Mouse (Mus musculus) forelimb bud, embryonic 11.5 days (tissue): ENCODE data around the gene Iqsec1.

Experiments
- DNase-seq: peaks from one replicate; pipeline ENCODE4 v3.0.0-alpha.2; 2012; ENCODE audit warnings: low read depth, low spot score

Gene Iqsec1

GRCm38 (mm10) chr6:90707143-90707542 lies 281.3 kb downstream of the Iqsec1 start:
- DNase-seq, result no peak

- DNase-seq, result no peak
Measured at GRCm38 (mm10) chr6:90706490-90706889, 282.0 kb downstream of the Iqsec1 start.

DNA sequence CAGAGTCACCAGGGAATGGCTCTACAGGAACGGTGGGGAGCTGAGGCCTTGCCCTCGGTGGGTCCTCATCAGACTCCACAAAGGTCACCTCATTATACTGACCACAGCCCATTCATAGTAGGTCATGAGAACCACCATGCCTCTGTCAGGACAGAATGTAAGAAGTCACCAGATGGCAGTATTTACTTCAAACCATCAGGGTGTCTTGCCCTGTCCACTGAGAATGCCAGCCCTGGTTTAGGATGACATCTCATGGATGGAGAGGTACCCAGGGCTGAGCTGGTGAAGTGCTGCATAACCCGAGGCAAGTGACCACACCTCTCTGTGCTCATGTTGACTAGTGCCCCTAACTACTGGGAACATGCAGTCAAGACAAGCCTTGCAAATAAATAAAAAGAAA lies 282.7 kb downstream of the Iqsec1 start:
- no peak for DNase-seq

DNA sequence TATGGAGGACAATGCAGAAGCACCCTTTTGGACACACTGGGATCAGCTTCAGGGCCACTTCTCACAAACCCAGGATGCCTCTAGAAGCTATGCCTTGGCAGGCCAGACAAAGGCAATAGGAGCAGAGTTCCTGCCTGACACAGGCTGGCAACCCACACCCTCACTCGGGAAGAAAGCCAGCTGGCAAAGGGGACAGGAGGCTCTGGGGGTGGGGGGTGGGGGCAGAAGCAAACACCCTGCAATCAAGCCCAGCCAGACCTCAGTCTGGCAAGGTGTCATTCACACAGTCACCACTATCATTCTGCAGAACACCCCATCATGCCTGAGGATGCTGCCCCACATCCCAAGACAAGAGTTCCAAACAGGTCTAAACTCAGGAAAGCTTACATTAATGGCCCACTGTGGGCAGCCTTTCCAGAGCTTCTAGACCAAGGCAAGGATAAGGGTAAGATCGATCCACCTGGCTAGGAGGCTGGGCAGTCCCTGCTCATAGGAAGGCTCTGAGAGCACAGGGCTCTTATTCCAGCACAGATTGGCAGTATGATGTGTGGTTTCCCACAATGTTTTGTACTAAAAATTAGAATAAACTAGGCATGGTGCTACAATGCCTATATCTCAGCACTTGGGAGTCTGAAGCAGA lies 283.7 kb downstream of the Iqsec1 start:
- no peak for DNase-seq

GRCm38 (mm10) chr6:90703782-90704181 lies 284.7 kb downstream of the Iqsec1 start:
- DNase-seq, result no peak

DNA sequence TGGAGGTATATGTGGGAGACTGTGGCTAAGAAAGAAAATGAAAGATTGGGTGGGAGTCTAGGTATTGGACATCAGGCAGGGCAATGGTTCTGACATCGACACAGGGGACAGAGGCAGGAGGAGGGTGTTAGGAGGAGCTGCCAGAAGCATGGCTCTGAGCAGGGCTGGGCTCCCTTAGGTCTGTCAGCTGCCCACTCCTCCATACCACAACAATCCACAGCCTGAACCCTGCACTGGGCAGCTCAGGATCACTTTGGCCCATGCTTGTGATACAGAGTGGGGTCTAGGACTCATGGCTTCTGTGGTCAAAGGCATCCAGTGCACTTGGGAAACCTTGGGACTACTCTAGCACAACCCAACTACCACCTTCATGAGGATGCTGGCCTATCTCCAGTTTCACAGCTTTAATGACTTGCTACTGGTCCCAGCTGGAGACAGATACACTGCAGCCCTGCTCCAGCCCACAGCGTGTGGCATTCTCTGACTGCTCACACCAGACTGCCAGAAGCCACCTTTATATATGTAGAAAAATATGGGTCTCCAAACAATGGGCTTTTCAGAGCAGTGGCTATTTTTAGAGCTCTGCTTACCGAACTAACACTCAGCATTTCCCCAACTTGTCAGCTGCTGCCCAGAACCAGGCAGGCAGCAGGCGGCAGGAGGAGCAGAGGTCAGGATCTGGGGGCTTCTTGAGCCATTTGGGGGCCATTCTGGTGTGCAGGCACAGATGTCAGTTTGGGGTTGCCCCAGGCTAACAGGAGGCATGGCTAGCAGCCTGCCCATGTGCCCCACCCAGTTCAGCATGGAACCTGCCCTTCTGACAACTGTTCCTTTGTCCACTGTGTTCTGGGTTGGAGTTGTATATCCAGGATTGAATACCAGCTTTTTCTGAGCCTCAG lies 285.4 kb downstream of the Iqsec1 start:
- peak; percentile 45 for DNase-seq

DNA sequence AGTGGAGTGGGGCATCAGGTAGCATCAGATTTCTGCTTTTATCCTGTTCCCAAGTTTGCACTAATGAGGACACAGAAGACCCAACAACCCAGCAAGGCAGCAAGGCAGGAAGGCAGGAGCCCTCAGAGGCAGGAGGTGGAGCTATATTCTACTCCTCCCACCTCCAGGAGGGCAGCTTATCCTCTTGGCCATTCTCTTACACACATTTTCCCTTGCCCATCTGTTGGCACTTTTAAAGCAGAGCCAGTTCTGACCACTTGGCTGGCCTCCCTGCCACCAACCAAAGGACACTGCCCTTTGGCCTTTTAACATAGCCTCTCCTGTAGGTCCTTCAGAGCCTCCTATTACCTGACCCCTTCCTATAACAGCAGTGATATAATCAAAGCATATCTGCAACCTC lies 286.3 kb downstream of the Iqsec1 start:
- no peak for DNase-seq

GRCm38 (mm10) chr6:90701391-90701790 lies 287.1 kb downstream of the Iqsec1 start:
- no peak for DNase-seq

DNA sequence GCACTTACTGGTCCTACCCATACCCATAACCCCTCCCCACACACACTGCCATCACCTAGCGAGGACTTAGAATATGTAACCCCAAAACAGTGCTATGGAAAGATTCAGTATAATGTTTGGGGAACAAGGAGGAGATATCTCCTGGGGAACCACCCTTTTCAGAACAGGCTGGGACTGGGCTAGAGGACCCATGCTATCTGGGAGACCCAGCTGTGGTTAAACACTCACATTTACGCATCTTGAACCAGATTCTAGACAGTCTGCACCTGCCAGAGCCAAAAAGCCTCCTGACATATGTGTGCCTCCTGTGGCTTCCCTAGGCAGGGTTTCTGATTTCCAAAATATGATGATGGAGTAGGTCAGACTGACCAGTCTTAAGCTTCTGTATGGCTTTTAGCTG lies 287.7 kb downstream of the Iqsec1 start:
- DNase-seq, result no peak

DNA sequence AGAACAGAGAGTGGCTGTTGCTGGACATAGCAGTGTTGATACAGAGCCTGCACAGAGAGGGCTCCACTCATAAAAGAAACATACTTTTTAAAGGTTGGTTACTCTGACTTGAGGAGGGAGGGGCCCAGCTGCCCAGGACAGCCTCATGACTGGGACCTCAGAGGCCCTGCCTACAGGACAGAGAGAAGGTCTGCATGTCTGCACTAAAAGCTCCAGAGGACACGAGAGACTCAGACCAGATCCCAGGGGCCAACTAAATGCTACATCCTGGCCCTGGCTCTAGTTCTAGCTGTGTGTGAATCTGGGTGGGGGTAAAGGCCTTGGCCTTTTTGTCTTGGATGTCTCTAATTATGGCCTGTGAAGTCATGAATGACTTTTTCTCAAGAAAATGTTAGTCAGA lies 288.4 kb downstream of the Iqsec1 start:
- DNase-seq, result no peak

DNA sequence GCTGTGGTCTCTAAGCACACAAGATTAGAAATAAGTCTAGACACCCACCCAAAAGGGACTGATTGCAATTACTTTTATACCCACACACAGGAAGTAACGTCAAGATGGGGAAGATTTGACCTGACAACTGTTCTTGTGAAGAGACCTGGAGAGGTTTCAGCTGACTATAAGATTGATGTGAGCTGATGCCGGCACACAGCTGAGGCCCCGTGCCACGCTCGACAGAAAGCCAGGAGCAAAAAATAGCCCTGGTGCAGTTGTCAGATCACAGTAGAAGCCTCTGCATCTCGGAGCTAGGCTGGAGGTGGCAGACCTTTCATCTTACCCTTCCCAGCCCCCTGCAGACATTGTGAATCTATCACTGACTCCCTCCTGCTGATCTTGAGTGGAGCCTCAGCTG lies 289.6 kb downstream of the Iqsec1 start:
- DNase-seq, result no peak

DNA sequence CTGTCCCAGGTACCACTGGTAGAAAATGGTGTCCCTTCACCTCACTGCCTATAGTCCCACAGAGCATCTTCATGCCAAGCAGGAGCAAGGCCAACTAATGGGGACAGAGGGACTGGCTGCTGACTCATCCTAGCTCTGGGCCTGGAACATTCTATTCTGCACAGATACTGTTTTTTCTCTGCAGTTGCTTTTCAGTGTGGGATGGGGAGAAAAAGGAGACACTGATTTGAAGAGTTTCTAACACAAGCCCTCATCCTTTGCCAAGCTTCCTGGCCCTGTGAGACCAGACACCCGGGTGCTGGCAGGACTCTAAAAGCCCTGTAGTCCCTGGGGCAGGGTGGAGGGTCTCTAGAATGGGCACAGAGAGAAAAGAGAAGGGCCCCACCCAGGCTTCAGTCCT lies 292.7 kb downstream of the Iqsec1 start:
- DNase-seq, result no peak

DNA sequence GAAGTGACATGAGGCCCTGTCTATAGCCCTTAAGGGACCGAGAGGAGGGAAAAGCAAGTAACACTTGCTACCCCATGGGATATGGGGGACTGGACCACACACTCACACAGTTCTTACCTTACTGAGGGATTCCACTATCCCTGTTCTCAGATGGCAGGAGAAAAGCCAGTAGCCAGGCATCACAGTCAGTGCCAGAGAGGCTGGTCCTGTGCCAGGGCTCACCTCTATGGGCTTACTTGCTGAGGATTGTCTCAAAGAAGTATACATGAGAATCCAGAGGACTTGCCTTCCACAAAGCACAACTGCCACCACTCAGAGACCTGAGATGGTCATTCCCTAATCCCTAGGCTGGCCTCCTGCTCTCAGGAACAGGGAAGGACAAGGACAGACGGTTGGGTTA lies 296.1 kb downstream of the Iqsec1 start:
- no peak for DNase-seq

DNA sequence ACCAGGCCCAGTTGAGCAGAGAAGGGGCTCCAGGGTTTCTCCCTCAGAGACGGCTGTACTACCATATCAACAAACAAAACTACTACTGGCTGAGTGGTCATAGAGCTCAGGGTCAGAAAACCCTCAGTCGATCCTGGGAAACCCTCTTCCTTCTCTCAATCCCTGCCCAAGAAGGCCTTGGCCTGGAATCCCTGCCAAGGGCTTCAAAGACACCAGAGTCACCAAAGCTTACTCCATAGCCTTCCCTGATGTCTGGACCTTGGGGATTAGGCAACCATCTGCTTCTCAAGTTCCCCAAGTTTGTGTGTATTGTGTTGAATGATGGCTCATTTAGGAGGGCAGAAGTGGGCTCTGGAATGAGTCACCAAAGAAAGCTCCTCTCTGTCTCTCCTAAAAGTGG lies 296.6 kb downstream of the Iqsec1 start:
- DNase-seq, result no peak

DNA sequence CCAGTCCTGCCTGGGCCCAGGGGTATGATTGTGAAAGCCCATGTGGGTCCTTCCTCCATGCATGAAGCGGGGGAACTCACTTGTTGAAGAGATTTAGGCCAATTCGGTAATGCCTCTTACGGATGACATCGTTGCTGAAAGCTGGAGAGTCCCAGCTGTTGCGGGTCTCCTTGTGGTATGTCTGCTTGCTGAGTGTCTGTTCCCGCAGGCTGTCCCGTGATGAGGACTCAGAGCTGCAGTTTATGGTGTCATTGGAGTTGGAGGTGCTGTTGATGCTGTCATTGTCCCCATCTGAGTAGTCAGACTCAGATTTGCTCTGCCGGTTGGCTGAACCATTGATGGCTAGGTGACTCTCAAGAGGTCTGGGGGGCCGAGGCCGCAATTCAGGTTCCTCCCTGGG lies 299.0 kb downstream of the Iqsec1 start:
- DNase-seq, result no peak

DNA sequence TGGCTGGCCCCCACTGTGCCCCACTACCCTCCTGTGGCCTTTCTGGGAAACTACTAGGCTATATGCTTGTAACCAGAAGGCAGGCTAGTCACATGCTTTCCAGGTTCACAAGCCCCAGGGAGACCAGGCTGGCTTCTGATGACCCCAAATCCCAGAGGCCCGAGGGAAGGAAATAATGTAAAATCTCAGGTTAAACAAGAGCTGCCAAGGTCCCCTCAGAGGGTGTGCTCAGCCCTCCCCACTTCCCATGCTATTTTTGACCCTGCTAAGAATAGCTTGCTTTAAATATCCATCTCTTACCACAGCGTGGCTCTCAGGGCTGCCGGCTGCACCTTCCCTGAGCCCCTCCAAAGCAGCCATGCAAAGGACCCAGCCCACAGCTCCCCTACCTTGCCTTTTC lies 299.7 kb downstream of the Iqsec1 start:
- no peak for DNase-seq

- no peak for DNase-seq
Measured at GRCm38 (mm10) chr6:90688003-90688402, 300.5 kb downstream of the Iqsec1 start.

GRCm38 (mm10) chr6:90686812-90687211 lies 301.7 kb downstream of the Iqsec1 start:
- DNase-seq, result no peak

GRCm38 (mm10) chr6:90683831-90684532 lies 304.5 kb downstream of the Iqsec1 start:
- no peak for DNase-seq

GRCm38 (mm10) chr6:90680401-90680800 lies 308.1 kb downstream of the Iqsec1 start:
- DNase-seq, result no peak

GRCm38 (mm10) chr6:90678759-90679158 lies 309.7 kb downstream of the Iqsec1 start:
- DNase-seq, result no peak

DNA sequence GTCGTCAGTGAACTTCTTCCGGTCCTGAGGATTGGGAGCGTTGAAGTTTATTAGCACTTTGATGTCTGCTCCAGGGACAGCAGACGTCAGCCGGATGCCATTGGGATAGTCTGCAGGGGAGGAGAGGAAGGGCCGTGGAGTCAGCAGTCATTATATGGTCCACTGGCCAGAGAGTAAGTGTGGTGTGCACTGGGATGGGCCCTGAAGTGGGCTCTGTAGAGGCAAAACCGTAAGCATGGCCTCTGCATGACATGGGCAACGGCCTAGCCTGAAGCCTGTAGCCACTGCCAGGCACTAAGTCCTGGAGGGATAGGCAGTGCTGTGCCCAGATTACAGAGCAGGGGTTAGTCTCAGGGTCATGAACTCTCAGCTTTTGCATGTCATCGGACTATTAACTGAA lies 319.8 kb downstream of the Iqsec1 start:
- no peak for DNase-seq

DNA sequence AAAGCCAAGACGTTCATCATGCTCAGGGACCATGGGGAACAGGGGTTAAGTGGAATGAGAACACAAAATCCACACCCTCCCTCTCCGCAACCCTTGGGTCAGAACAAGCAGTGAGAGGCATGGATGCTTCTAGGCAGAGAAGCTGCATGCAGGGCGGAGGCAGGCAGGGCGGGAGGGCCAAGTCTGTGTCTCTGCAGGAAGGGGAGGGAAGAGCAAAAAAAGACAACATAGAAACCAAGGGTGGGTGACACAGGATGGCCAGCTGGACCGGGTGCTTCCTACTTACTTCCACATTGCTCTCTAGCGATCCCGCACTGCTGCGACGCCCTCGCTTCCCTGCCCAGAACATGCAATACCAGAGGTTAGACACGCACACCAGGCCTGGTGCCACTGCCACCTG lies 324.7 kb downstream of the Iqsec1 start:
- no peak for DNase-seq
